Mouse (Mus musculus) MEL (cell line): ENCODE measurements around the gene Bet1l.

Experiments
- CTCF ChIP-seq, 3 experiments: IDR thresholded peaks in 2 of 3; conservative IDR thresholded peaks in 1 of 3; 2 replicates each; pipeline ENCODE4 v1.5.1; 2011 to 2012; ENCODE audit warnings: low read length in 3 of 3, low read depth in 2 of 3, mild to moderate bottlenecking in 2 of 3, improper control_type of control experiment in 1 of 3, inconsistent platforms in 1 of 3, mixed read lengths in 1 of 3, moderate library complexity in 1 of 3; ENCODE audit not compliant: control insufficient read depth in 1 of 3, insufficient read depth in 1 of 3, poor library complexity in 1 of 3, severe bottlenecking in 1 of 3
- E2F4 ChIP-seq: IDR thresholded peaks from 2 replicates; pipeline ENCODE4 v1.6.1; 2011; ENCODE audit warnings: low read depth, low read length, improper control_type of control experiment, borderline replicate concordance
- MAX ChIP-seq: IDR thresholded peaks from 2 replicates; pipeline ENCODE4 v1.6.1; 2011; ENCODE audit warnings: low read length, improper control_type of control experiment
- MAZ ChIP-seq: IDR thresholded peaks from 2 replicates; pipeline ENCODE4 v1.6.1; 2012; ENCODE audit warnings: low read depth, mild to moderate bottlenecking, inconsistent platforms, low read length, improper control_type of control experiment
- POLR2A ChIP-seq, 2 experiments: IDR thresholded peaks; 2 replicates each; pipeline ENCODE4 v1.6.1; 2011 to 2012; ENCODE audit warnings: low read length in 2 of 2, mild to moderate bottlenecking in 2 of 2, control low read depth in 1 of 2, improper control_type of control experiment in 1 of 2, low read depth in 1 of 2, moderate library complexity in 1 of 2; ENCODE audit not compliant: control insufficient read depth in 1 of 2, insufficient read depth in 1 of 2, poor library complexity in 1 of 2
- ZC3H11A ChIP-seq: IDR thresholded peaks from 2 replicates; pipeline ENCODE4 v1.6.1; 2012; ENCODE audit warnings: low read depth, mild to moderate bottlenecking, inconsistent platforms, low read length, improper control_type of control experiment
- ZMIZ1 ChIP-seq: IDR thresholded peaks from 2 replicates; pipeline ENCODE4 v1.6.1; 2012; ENCODE audit warnings: low read depth, mild to moderate bottlenecking, inconsistent platforms, low read length, improper control_type of control experiment, moderate library complexity

DNA sequence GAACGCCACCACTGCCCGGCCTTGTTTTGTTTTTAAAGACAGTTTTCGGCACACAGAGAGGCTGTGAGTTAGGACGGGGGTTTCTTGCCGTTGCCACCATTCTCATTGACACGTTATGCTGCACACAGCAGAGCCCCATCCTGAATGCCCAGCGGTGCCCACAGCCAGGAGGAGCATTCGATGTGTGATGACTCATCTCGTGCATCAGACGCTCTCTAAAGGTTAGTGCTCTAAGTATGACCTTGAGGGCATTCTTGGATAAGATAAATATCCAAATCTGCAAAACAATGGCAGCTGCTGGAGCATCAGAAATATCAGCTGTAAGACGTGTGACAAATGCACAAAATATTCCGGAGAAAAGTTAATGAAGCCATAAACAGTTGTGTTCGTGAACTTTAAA lies 49.8 kb upstream of the Bet1l start:
- no peak for TF ChIP-seq CTCF (IDR thresholded peaks at IDR 0.05 in 2 of 3, conservative IDR thresholded peaks at IDR 0.05 in 1 of 3; ENCODE audit: control insufficient read depth in 1 of 3, insufficient read depth in 1 of 3, low read depth in 2 of 3, low read length in 3 of 3, poor library complexity in 1 of 3, severe bottlenecking in 1 of 3)
- no peak for TF ChIP-seq POLR2A (IDR thresholded peaks at IDR 0.05; ENCODE audit: control insufficient read depth in 1 of 2, insufficient read depth in 1 of 2, low read depth in 1 of 2, low read length in 2 of 2, poor library complexity in 1 of 2)
- no peak for TF ChIP-seq MAX
- TF ChIP-seq ZC3H11A, result no peak
- no peak for TF ChIP-seq MAZ
- no peak for TF ChIP-seq ZMIZ1
- TF ChIP-seq E2F4, result no peak
